Comparison of ENCODE assay signal across 10 mouse cellular contexts in the genomic region with DNA sequence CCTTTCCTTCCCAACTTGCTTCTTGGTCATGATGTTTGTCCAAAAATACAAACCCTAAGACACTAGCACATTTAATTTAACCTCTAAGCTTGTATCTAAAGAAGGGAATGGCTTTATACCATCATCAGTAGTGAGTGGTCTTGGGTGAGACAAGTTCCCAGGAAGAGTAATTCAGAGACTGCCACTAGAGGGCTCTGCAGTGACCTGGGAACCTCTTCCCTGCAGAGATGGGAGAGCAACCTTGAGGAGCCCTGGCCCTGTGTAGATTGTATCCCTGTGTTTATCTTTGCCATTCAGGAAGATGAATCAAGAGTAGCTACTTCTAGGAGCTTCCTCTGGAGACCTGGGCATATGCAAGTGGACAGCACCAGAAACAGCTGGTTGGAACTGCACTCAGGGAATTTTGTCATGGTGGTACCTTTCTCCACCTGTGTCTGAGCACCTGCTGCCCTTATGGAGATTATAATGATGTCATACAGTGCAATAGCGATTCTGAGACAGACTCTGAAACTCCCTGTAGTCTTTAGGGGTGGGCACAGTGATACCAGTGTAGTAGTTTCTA. TPM values are rescaled to one million over a fixed set of nuclear protein-coding genes. Genes with fewer than 3 reads are reported as not detected.
A peak's percentile ranks its signal among the peaks of the same experiment; 100 is the strongest.
DNase-seq lines count a peak whose midpoint lies in the region; ATAC-seq and TF ChIP-seq lines count a peak whose summit lies in the region.
"Had no signal": no experiment of that assay in that cellular context is flagged by ENCODE, and none has a peak within 500 bp of the region (broad histone marks: within the 10 kb centered on the region; RNA-seq: fewer than 3 reads in every experiment).

No protein-coding gene starts in this region.

- H3K27me3 ChIP-seq in hindbrain, embryonic 11.5 days (ENCODE audit: control insufficient read depth, insufficient read depth, low read length), result peaks cover 22% of the 10 kb centered on the region
- H3K27me3 ChIP-seq in hindbrain, embryonic 13.5 days, result peaks cover 32% of the 10 kb centered on the region
- no peaks in the 10 kb centered on the region; a peak in 1 of 4 replicates for H3K27me3 ChIP-seq in MEL (ENCODE audit: control insufficient read depth in 1 of 2, insufficient read depth in 2 of 2, low read length in 2 of 2)
- no peaks in the 10 kb centered on the region for H3K27me3 ChIP-seq in forebrain, postnatal 0 days (ENCODE audit: insufficient read depth, low read length)

- H3K9me3 ChIP-seq in hindbrain, embryonic 11.5 days (ENCODE audit: control insufficient read depth, low read length), result no peaks in the 10 kb centered on the region
- no peaks in the 10 kb centered on the region for H3K9me3 ChIP-seq in hindbrain, embryonic 13.5 days
- no peaks in the 10 kb centered on the region for H3K9me3 ChIP-seq in MEL (replicated peaks; ENCODE audit: insufficient read depth, low read length)
- no peaks in the 10 kb centered on the region for H3K9me3 ChIP-seq in forebrain, postnatal 0 days (ENCODE audit: low read length)
- H3K9me3 ChIP-seq: embryonic facial prominence, embryonic 12.5 days; limb, embryonic 15.5 days had no signal

- peak; percentile 8 to 24 (median 17); a peak in 3 of 6 replicates for TF ChIP-seq CTCF in MEL (IDR thresholded peaks at IDR 0.05 in 2 of 3, conservative IDR thresholded peaks at IDR 0.05 in 1 of 3; ENCODE audit: control insufficient read depth in 1 of 3, insufficient read depth in 1 of 3, low read depth in 2 of 3, low read length in 3 of 3, poor library complexity in 1 of 3, severe bottlenecking in 1 of 3)
- peak; percentile 75 for TF ChIP-seq CTCF in forebrain, postnatal 0 days (IDR thresholded peaks at IDR 0.05; ENCODE audit: low read depth)

- no peak overlapping the region for H3K4me3 ChIP-seq in hindbrain, embryonic 11.5 days (ENCODE audit: low read depth, low read length)
- H3K4me3 ChIP-seq in hindbrain, embryonic 13.5 days, result no peak overlapping the region
- no peak overlapping the region for H3K4me3 ChIP-seq in MEL (ENCODE audit: control insufficient read depth in 1 of 2, insufficient read depth in 1 of 2, low read depth in 2 of 2, low read length in 2 of 2)
- H3K4me3 ChIP-seq in forebrain, postnatal 0 days (ENCODE audit: low read depth, low read length), result no peak overlapping the region

- H3K4me1 ChIP-seq in hindbrain, embryonic 11.5 days (replicated peaks; ENCODE audit: control insufficient read depth, insufficient read depth, low read length), result no peaks in the 10 kb centered on the region
- H3K4me1 ChIP-seq in hindbrain, embryonic 13.5 days (replicated peaks), result peaks cover 10% of the 10 kb centered on the region
- no peaks in the 10 kb centered on the region for H3K4me1 ChIP-seq in MEL (ENCODE audit: control insufficient read depth in 1 of 2, insufficient read depth in 2 of 2, low read length in 2 of 2)
- H3K4me1 ChIP-seq in forebrain, postnatal 0 days (ENCODE audit: insufficient read depth), result no peaks in the 10 kb centered on the region

- no peak for TF ChIP-seq POLR2A in MEL (IDR thresholded peaks at IDR 0.05; ENCODE audit: control insufficient read depth in 1 of 2, insufficient read depth in 1 of 2, low read depth in 1 of 2, low read length in 2 of 2, poor library complexity in 1 of 2)

- H3K79me2 ChIP-seq in MEL (ENCODE audit: control insufficient read depth, insufficient read depth, low read length, poor library complexity), result no peaks in the 10 kb centered on the region

- no peak overlapping the region for H3K27ac ChIP-seq in hindbrain, embryonic 11.5 days (ENCODE audit: low read depth, low read length)
- no peak overlapping the region for H3K27ac ChIP-seq in hindbrain, embryonic 13.5 days
- H3K27ac ChIP-seq in MEL (ENCODE audit: control insufficient read depth, low read depth, low read length), result no peak overlapping the region
- H3K27ac ChIP-seq in forebrain, postnatal 0 days (ENCODE audit: low read depth, low read length), result no peak overlapping the region
- H3K27ac ChIP-seq: embryonic facial prominence, embryonic 12.5 days; limb, embryonic 15.5 days had no signal

- intact Hi-C loops in left cerebral cortex, postnatal 14 days (cut with DNase I), result no loop called here

- H3K36me3 ChIP-seq in hindbrain, embryonic 11.5 days (ENCODE audit: control insufficient read depth, insufficient read depth, low read length), result no peaks in the 10 kb centered on the region
- H3K36me3 ChIP-seq in hindbrain, embryonic 13.5 days, result no peaks in the 10 kb centered on the region
- H3K36me3 ChIP-seq in MEL (ENCODE audit: control insufficient read depth in 1 of 2, insufficient read depth in 2 of 2, low read length in 2 of 2), result no peaks in the 10 kb centered on the region
- no peaks in the 10 kb centered on the region for H3K36me3 ChIP-seq in forebrain, postnatal 0 days (ENCODE audit: insufficient read depth)
- H3K36me3 ChIP-seq: embryonic facial prominence, embryonic 12.5 days; limb, embryonic 15.5 days had no signal

- no peak overlapping the region for H3K4me2 ChIP-seq in hindbrain, embryonic 11.5 days (replicated peaks; ENCODE audit: low read depth, low read length)
- H3K4me2 ChIP-seq in hindbrain, embryonic 13.5 days, result no peak overlapping the region
- H3K4me2 ChIP-seq in forebrain, postnatal 0 days (ENCODE audit: low read depth), result no peak overlapping the region

- no peak overlapping the region for H3K9ac ChIP-seq in hindbrain, embryonic 11.5 days (ENCODE audit: low read depth, low read length)
- no peak overlapping the region for H3K9ac ChIP-seq in hindbrain, embryonic 13.5 days
- no peak overlapping the region for H3K9ac ChIP-seq in MEL (ENCODE audit: control insufficient read depth, low read depth, low read length, poor library complexity, severe bottlenecking)
- H3K9ac ChIP-seq in forebrain, postnatal 0 days, result no peak overlapping the region
- H3K9ac ChIP-seq: embryonic facial prominence, embryonic 12.5 days; limb, embryonic 15.5 days had no signal

- 26% methylated on average over 1 of the region's 1 CpGs for WGBS in hindbrain, embryonic 11.5 days
- 30% methylated on average over 1 of the region's 1 CpGs for WGBS in hindbrain, embryonic 13.5 days
- WGBS in forebrain, postnatal 0 days, result 22% methylated on average over 1 of the region's 1 CpGs

- no peak for ATAC-seq in hindbrain, embryonic 11.5 days (ENCODE audit: low FRiP score)
- ATAC-seq in hindbrain, embryonic 13.5 days (ENCODE audit: low FRiP score), result no peak
- peak; percentile 47; the same call in 1 of the 2 replicates for ATAC-seq in forebrain, postnatal 0 days

- TF ChIP-seq RAD21 in MEL (IDR thresholded peaks at IDR 0.05; ENCODE audit: low read depth, low read length), result no peak

- no peak for TF ChIP-seq EP300 in MEL (IDR thresholded peaks at IDR 0.05; ENCODE audit: low read depth in 1 of 2, low read length in 2 of 2)

- peak; percentile 72 for DNase-seq in hindbrain, embryonic 11.5 days (ENCODE audit: low spot score)
- DNase-seq in MEL (ENCODE audit: low read depth, low spot score), result peak; percentile 6
- DNase-seq in cerebellum, adult 11 months, result peak; percentile 63
- DNase-seq in forebrain, postnatal 0 days, result peak; percentile 57
- DNase-seq in left cerebral cortex, postnatal 14 days (ENCODE audit: low spot score in 2 of 2), result peak; percentile 59 to 65
- DNase-seq in neural tube, embryonic 10.5 days (ENCODE audit: extremely low spot score, low spot score), result peak; percentile 31
- no peak for DNase-seq in c-Kit-positive CD71-positive TER-119-positive erythroid progenitor cells, embryonic 14.5 days (ENCODE audit: low spot score)

TF ChIP-seq in MEL, 35 proteins besides CTCF, POLR2A, EP300 and RAD21:
- TF ChIP-seq BHLHE40 (IDR thresholded peaks at IDR 0.05; ENCODE audit: borderline replicate concordance, low read depth, low read length), result no peak
- 0 out of 2 replicates have a peak, but pooled peaks have one; percentile 10 for TF ChIP-seq SMC3 (IDR thresholded peaks at IDR 0.05; ENCODE audit: low read depth, low read length)
- TF ChIP-seq ZNF384 (IDR thresholded peaks at IDR 0.05; ENCODE audit: low read depth, low read length), result no peak
- no peak for TF ChIP-seq USF1 (IDR thresholded peaks at IDR 0.05; ENCODE audit: low read depth, low read length)
TF ChIP-seq in MEL: peak in this region for 1.

RNA-seq across cellular contexts. Expression of gene Slc35f3, which starts 1.0 kb away (rescaled TPM):
- 0.08 and 0.22 TPM in 2 replicates for polyA plus RNA-seq in hindbrain, embryonic 11.5 days (2014; fragmentation: Nextera tagmentation; extraction: Ambion mirVana)
- 1.00 and 1.3 TPM in 2 replicates for polyA plus RNA-seq in hindbrain, embryonic 13.5 days (2015; fragmentation: Nextera tagmentation; extraction: Ambion mirVana)
- not detected in 2 replicates for total RNA-seq in MEL (2012; rRNA removed)
- not detected for polyA plus RNA-seq in MEL (2012; ENCODE audit: insufficient read depth in 1 of 2, insufficient read length in 2 of 2, low read depth in 1 of 2, low replicate concordance in 2 of 2, missing spikeins in 1 of 2)
- 1.5 and 2.1 TPM in 2 replicates for total RNA-seq in forebrain, postnatal 0 days (2014; rRNA removed)
- 1.4 and 3.1 TPM in 2 replicates for polyA plus RNA-seq in forebrain, postnatal 0 days (2015; fragmentation: Nextera tagmentation; extraction: Ambion mirVana)
- total RNA-seq in left cerebral cortex, postnatal 14 days (2021), result 10 to 100 TPM; 25.7 to 27.0 TPM
